Mouse (Mus musculus) heart, embryonic 16.5 days (tissue): ENCODE data around the gene Krt15. TPM values are rescaled to one million over a fixed set of nuclear protein-coding genes. Genes with fewer than 3 reads are reported as not detected.

Source experiments
- ATAC-seq: fragments of 200-750 bp; cut with Nextera tagmentation; replicated peaks from 2 replicates; pipeline ENCODE4 v1.8.0; 2017; ENCODE audit warnings: moderate number of reproducible peaks; ENCODE audit not compliant: insufficient read depth, low FRiP score; ENCODE audit errors: extremely low read depth
- H3K27ac ChIP-seq: fragments of 300-500 bp; sonication (generic); 2 replicates; pipeline ENCODE4 v1.5.1; 2014; ENCODE audit warnings: mild to moderate bottlenecking, low read length, control low read depth, moderate library complexity
- H3K27me3 ChIP-seq: fragments of 300-500 bp; sonication (generic); 2 replicates; pipeline ENCODE4 v1.6.1; 2014; ENCODE audit warnings: low read length, mixed read lengths; ENCODE audit not compliant: control insufficient read depth, insufficient read depth
- H3K36me3 ChIP-seq: fragments of 300-500 bp; sonication (generic); 2 replicates; pipeline ENCODE4 v1.6.1; 2014; ENCODE audit not compliant: control insufficient read depth, insufficient read depth
- H3K4me1 ChIP-seq: fragments of 300-500 bp; sonication (generic); 2 replicates; pipeline ENCODE4 v1.6.1; 2014; ENCODE audit warnings: low read length, mixed read lengths; ENCODE audit not compliant: control insufficient read depth, insufficient read depth
- H3K4me2 ChIP-seq: fragments of 300-500 bp; sonication (generic); 2 replicates; pipeline ENCODE4 v1.6.1; 2014; ENCODE audit warnings: low read depth, mild to moderate bottlenecking, control low read depth, low read length
- H3K4me3 ChIP-seq: fragments of 300-500 bp; sonication (generic); 2 replicates; pipeline ENCODE4 v1.5.1; 2014; ENCODE audit warnings: mild to moderate bottlenecking, control low read depth, low read length
- H3K9ac ChIP-seq: fragments of 300-500 bp; sonication (generic); 2 replicates; pipeline ENCODE4 v1.6.1; 2014; ENCODE audit warnings: low read length, control low read depth
- H3K9me3 ChIP-seq: fragments of 300-500 bp; sonication (generic); replicated peaks from 2 replicates; pipeline ENCODE4 v1.6.1; 2016; ENCODE audit warnings: low read length; ENCODE audit not compliant: control insufficient read depth
- WGBS: fragments of 180-500 bp; shearing (Covaris S2); extraction: QIAGEN DNeasy Blood & Tissue Kit; methylation state at CpG from one replicate; pipeline ENCODE4 v1.1.7; 2014; 5-methylcytosine and 5-hydroxymethylcytosine counted together
- polyA plus RNA-seq: library from polyadenylated mRNA; unstranded; fragments of >200 nt; fragmentation: Nextera tagmentation; extraction: Ambion mirVana; gene quantifications from 2 replicates; pipeline ENCODE4 v1.2.1, GENCODE M21; 2015

Krt15 gene
- polyA plus RNA-seq, 1 experiment from 2014 or later: 12.4 TPM

- Histone ChIP-seq H3K9me3 (no peaks in the 10 kb centered on the region), H3K36me3 (no peaks in the 10 kb centered on the region), H3K4me2 (no peak overlapping the region), H3K27ac (no peak overlapping the region), H3K9ac (no peak overlapping the region), H3K4me1 (no peaks in the 10 kb centered on the region), H3K4me3 (no peak overlapping the region), H3K27me3 (no peaks in the 10 kb centered on the region; the same call in 1 of the 2 replicates)
- WGBS: 58% methylated on average over 7 of the region's 7 CpGs
- no peak for ATAC-seq
Measured at GRCm38 (mm10) chr11:100138809-100139208, 3.1 kb upstream of the Krt15 start.

- Histone ChIP-seq H3K9me3 (no peaks in the 10 kb centered on the region), H3K27me3 (no peaks in the 10 kb centered on the region; the same call in 1 of the 2 replicates), H3K4me3 (no peak overlapping the region), H3K4me1 (no peaks in the 10 kb centered on the region), H3K36me3 (no peaks in the 10 kb centered on the region), H3K4me2 (no peak overlapping the region), H3K9ac (no peak overlapping the region), H3K27ac (no peak overlapping the region)
- 55% methylated on average over 5 of the region's 5 CpGs for WGBS
- no peak for ATAC-seq
Measured at GRCm38 (mm10) chr11:100137693-100138092, 2.0 kb upstream of the Krt15 start.

GRCm38 (mm10) chr11:100136559-100136958, 831 bp upstream of the Krt15 start:
- 21% methylated on average over 5 of the region's 5 CpGs for WGBS
- Histone ChIP-seq H3K4me1 (no peaks in the 10 kb centered on the region), H3K4me2 (no peak overlapping the region), H3K9ac (no peak overlapping the region), H3K27me3 (no peaks in the 10 kb centered on the region; the same call in 1 of the 2 replicates), H3K4me3 (no peak overlapping the region), H3K9me3 (no peaks in the 10 kb centered on the region), H3K36me3 (no peaks in the 10 kb centered on the region), H3K27ac (no peak overlapping the region)
- no peak for ATAC-seq

- no peak for ATAC-seq
- no peak overlapping the region for H3K27ac ChIP-seq
- H3K27me3 ChIP-seq: no peaks in the 10 kb centered on the region
- H3K36me3 ChIP-seq: no peaks in the 10 kb centered on the region
- no peak overlapping the region for H3K4me2 ChIP-seq
- no peak overlapping the region for H3K4me3 ChIP-seq
- no peaks in the 10 kb centered on the region for H3K4me1 ChIP-seq
- no peaks in the 10 kb centered on the region for H3K9me3 ChIP-seq
- H3K9ac ChIP-seq: no peak overlapping the region
- 75% methylated on average over 7 of the region's 7 CpGs for WGBS
Measured at GRCm38 (mm10) chr11:100124901-100125300, 10.8 kb downstream of the Krt15 start.

GRCm38 (mm10) chr11:100121466-100121865, 14.3 kb downstream of the Krt15 start, which contains the start of gene Krt13:
TSS of gene Krt13 (minus strand) at chr11:100121566.
- H3K9ac ChIP-seq: no peak within 1 kb of the TSS
- H3K9me3 ChIP-seq: no peaks in the 10 kb centered on the region
- no peak within 1 kb of the TSS for H3K27ac ChIP-seq
- no peak within 1 kb of the TSS for H3K4me3 ChIP-seq
- 83% methylated on average over 3 of the region's 3 CpGs for WGBS
- no peak for ATAC-seq
- H3K4me2 ChIP-seq: no peak within 1 kb of the TSS
- no peaks in the 10 kb centered on the region for H3K27me3 ChIP-seq
- H3K36me3 ChIP-seq: no peaks in the 10 kb centered on the region
- H3K4me1 ChIP-seq: no peaks in the 10 kb centered on the region

GRCm38 (mm10) chr11:100120331-100120730, 15.4 kb downstream of the Krt15 start:
- H3K27ac ChIP-seq: no peak overlapping the region
- WGBS: 44% methylated on average over 5 of the region's 5 CpGs
- ATAC-seq: no peak
- no peaks in the 10 kb centered on the region for H3K36me3 ChIP-seq
- no peak overlapping the region for H3K4me2 ChIP-seq
- H3K9me3 ChIP-seq: no peaks in the 10 kb centered on the region
- H3K4me1 ChIP-seq: no peaks in the 10 kb centered on the region
- no peaks in the 10 kb centered on the region for H3K27me3 ChIP-seq
- no peak overlapping the region for H3K4me3 ChIP-seq
- H3K9ac ChIP-seq: no peak overlapping the region

GRCm38 (mm10) chr11:100113742-100114029, 22.0 kb downstream of the Krt15 start:
- no peak for ATAC-seq
- Histone ChIP-seq H3K9me3 (no peaks in the 10 kb centered on the region), H3K27ac (no peak overlapping the region), H3K36me3 (no peaks in the 10 kb centered on the region), H3K4me1 (no peaks in the 10 kb centered on the region), H3K4me3 (no peak overlapping the region), H3K4me2 (no peak overlapping the region), H3K27me3 (no peaks in the 10 kb centered on the region), H3K9ac (no peak overlapping the region)
- 81% methylated on average over 2 of the region's 2 CpGs for WGBS

GRCm38 (mm10) chr11:100112935-100113741, 22.6 kb downstream of the Krt15 start:
- Histone ChIP-seq H3K9me3 (no peaks in the 10 kb centered on the region), H3K4me1 (no peaks in the 10 kb centered on the region), H3K36me3 (no peaks in the 10 kb centered on the region), H3K9ac (no peak overlapping the region), H3K4me3 (no peak overlapping the region), H3K27ac (no peak overlapping the region), H3K4me2 (no peak overlapping the region), H3K27me3 (no peaks in the 10 kb centered on the region)
- ATAC-seq: no peak
- WGBS: 76% methylated on average over 11 of the region's 11 CpGs

GRCm38 (mm10) chr11:100105576-100106122, 30.1 kb downstream of the Krt15 start, which contains the start of gene Krt36:
TSS of gene Krt36 (minus strand) at chr11:100105626.
- Histone ChIP-seq H3K9me3 (no peaks in the 10 kb centered on the region), H3K4me2 (no peak within 1 kb of the TSS), H3K9ac (no peak within 1 kb of the TSS), H3K4me3 (no peak within 1 kb of the TSS), H3K36me3 (no peaks in the 10 kb centered on the region), H3K27me3 (no peaks in the 10 kb centered on the region), H3K4me1 (no peaks in the 10 kb centered on the region), H3K27ac (no peak within 1 kb of the TSS)
- WGBS: 79% methylated on average over 6 of the region's 6 CpGs
- no peak for ATAC-seq
